Mouse (Mus musculus) embryo, embryonic 9.5 days (tissue): ENCODE data around the gene Lysmd2.
"Not testable (repeated sequence)": the region's sequence is repeated elsewhere in the genome, so short reads cannot be mapped to it uniquely, and the experiment has no call there.

Source experiments
- DNase-seq: peaks from one replicate; pipeline ENCODE4 v3.0.0-alpha.2; 2017; ENCODE audit errors: extremely low spot score

Lysmd2 gene

DNA sequence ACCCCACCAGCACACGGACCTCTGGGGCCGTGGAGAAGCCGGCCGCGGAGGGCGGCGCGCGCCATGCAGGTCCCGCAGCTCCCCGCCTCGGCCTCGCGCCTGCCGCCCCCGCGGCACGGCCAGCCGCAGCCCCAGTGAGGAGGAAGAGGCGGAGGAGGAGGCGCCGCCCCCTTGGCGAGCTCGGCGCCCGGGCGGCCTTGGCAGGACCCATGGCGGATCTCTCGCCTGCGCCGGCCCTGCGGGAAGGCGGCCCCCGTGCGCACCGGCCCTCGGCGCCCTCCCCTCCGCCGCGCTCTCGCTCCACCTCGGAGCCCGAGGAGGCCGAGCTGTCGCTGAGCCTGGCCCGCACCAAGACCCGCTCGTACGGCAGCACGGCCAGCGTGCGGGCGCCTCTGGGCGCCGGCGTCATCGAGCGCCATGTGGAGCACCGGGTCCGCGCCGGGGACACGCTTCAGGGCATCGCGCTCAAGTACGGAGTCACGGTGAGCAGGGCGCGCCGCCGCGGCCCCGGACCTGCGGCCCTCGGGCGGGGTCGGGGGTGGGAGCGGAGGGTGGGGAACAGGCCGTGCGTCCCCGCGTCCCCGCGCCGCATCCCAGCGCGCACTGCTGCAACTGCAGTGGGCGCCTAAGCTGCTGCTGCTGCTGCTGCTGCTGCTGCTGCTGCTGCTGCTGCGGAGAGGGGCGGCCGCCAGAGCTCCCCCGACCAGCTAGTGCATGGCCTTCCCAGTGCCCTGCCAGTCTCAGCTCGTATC, at the start of gene Lysmd2:
Lysmd2 (plus strand) TSS at position 186 of the 752 bp plus-strand sequence.
- peak; percentile 77 for DNase-seq

DNA sequence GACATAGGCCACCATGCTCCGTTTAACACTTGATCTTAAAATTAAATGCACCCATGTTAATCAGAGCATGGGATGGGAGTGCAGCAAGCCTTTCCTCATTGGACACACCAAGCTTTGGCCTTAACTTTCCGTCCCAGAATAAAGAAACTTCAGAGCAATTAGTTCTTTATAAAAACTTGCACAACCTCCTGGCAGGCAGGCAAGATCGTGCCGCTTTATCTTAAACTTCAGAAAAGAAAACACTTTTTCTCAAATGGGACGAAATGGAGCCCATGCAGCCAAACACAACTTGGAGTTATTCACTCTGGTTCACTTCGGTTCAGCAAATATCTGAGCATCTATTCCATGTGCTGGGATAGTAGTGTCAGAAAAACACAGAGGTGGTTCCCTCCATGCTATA, 46.2 kb upstream of the Lysmd2 start:
- DNase-seq = no peak

DNA sequence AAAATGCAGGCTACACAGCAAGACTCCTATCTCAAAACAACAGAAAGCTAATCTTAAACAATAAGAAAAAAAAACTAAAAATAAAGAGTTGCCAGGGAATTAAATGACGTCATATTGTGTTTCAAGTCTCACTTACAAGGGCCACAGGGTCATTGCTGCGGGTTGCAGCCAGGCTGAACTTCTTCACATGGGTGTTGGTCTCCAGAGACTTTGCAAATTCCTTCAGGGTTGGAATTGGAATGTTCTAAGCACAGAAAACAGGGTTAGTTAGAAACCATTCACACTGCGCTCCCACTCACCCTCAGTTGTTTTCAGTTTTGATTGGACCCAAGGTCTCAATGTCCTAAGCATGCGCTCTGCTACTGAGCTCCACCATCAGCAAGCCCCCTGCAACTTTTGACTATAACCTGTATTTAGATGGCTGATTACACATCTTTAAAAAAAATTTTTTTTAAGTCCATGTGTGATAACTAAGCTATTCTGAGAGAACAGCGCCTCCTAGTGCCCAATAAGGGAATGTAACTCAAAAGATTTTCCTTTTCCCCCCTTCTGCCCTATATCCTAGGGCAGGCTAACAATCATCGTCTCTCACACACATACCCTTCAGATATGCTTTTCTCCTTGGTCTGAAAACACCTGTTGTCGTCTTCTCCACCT, 43.7 kb upstream of the Lysmd2 start:
- peak; percentile 32 for DNase-seq

DNA sequence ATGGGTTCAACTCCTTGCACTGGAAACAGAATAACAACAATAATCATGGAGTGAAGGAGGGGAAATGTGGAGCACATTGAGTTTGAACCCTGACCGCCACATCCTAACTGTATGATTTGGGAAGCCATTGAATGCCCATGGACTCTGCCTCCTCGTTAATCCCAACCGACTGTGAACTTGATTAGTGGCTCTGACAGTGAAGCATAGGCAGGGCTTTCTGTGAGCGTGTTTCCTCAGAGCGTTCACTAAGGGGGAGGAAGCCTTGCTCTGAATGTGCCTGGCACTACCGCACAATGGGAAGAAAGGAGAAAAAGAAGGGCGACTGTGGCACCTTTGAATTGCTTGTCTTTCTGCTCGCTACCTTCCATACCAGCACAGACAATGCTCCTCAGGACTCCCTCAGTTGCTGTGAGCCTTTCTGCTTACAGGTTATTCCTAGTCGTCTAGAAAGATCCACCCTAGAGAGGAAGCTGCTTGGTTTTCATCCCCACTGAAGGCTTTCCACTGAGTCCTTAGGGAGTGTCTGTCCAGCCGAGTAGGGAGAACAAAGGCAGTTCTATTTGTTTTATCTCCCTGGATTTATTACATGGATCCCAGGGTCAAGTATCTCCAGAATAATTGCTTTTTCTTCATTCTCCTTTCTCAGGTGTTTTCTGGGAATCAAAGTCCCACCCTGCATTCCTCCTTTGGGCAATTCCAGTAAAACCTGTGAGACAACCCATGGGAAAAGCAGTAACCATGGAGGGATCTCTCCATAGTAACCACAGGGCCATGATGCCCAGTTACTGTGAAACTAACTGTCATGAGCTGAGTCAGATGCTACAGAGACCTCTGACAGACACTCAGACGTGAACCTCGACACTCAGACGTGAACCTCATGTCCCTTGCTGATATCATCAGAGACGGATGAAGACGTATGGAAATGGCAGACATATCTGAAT, 35.4 kb upstream of the Lysmd2 start:
- DNase-seq = no peak

DNA sequence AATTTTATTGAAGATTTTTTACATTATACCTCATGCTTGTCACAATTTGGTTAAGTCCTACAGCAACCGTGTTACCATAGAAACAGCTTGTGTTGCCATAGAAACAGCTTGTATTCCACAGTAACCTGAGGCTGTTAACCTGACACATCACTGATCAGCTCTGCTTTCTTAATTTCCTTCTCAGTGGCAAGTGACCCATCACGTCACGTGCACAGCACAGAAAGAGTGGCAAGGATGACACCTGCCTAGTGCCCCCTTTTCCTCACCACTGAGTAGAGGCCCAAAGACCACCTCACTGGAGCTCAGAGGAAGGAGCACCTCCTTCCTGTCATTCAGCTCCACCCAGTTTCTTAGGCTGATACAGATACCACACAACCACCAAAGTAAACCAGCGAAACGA, 32.1 kb upstream of the Lysmd2 start:
- no peak for DNase-seq

DNA sequence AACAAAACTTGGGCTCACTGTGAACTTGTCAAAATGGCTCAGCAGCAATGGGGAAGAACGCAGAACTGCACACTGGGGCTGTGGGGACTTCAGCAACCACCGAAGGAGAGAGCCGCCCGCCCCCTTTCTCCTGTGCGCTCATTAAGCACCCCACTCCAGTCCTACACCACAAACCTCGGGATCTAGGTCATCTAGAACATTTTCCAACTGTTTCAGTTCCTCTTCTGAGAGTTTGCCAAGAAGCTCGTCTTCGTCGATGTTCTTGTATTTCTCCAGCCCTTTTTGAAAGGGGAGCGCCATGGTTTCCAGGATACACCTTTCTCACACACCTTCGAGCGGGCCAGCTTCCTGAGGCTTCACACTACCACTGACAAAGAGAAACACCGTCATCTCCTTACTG, 28.5 kb upstream of the Lysmd2 start:
- DNase-seq = no peak

DNA sequence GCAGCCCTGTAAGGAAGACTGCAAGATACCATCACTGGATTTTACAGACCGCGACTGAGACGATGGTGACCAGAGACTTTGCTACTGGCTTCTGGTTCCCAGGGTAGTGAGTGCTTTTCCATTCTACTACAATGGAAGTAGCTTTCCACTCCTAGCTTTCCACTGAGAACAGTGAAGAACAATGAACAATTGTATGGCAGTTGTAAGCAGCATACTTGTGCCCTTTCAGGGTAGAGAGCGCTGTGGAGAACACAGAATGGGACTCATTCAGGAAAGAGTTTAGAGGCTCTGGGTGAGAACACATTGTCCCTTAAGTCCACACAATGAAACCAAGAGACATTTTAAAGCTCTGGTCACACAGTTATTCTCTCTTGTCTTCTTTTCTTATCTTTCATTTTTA, 27.9 kb upstream of the Lysmd2 start:
- DNase-seq = no peak

DNA sequence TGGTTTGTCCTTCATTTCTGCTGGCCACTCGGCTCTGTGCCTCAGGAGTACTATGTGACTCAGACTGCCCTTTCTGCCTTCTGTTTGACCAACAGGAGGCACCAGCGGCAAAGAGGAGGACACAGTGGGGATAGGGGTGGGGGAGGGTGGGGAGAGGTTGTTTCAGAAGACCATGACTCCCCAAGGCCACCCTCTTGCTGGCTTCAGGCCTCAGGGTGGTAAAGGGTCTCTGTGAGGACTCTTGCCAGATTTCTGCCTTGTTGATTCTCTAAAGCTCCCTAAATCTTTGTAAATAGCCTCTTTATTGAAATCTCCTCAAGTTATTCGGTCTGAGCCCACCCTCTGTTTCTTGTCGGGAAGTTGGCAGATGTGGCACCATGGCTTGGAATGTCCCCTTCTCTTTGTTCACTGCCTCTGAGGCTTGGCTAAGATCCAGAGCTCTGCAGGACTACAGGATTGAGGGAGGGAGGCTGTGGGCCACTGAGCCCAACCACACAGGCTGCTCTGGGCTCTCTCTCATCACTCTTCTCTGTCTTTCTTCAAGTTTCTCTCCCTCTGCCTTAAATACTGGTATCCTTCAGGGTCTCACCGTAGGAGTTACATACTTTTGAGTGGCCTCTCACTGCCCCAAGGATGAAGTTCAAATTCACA, 26.2 kb upstream of the Lysmd2 start:
- no peak for DNase-seq

DNA sequence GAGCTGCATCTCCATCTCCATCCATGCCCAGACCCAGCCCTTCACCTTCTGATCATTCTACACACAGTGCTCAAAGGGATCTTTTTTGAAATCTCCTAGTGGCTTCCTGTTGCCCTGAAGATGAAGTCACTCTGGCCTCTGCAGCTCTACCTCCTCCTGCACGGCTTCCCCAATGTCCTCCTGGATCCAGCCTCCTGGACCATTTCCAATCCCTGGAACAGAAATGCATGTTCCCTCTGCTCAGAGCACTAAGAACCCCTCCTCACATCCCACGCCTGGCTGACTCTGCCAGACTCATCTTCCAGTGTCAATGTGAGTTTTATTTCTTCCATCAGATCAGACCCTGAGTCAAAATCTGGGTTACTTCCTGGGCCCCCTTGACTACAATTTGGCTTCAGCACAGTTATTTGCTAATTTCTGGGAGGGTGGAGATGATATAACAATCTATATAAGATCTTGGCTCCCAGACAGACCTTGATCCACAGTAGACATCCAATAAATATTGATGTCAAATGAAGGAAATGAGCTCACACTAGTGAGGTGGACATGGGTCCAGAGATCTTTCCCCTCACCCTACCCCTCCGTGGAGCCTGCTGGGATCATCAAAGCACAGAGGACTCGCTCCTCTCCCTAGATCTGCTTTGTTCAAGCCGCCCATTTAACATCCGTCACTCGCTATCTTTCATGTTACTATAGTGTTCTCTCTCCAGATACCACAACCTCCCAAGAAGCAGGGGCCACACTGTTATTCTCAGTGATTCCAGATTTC, 25.2 kb upstream of the Lysmd2 start:
- no peak for DNase-seq

DNA sequence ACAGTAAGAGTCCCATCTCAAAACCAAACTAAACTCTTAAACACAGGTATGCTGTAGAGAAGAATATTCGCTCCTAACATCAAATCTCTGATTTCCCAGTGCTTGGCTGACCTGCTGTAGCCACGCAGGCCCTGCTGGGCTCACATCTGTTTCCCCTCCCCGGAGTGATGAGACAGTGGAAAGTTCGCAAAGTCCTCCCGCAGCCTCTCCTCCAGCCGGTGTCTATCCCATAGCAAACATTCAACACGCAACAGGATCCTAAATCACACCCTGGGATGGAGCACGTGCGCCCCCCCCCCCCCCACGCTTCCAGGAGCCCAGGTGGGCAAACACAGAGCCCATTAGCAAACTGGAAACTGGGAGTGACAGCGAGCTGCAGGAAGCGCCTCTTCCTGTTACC, 24.0 kb upstream of the Lysmd2 start:
- DNase-seq = no peak

DNA sequence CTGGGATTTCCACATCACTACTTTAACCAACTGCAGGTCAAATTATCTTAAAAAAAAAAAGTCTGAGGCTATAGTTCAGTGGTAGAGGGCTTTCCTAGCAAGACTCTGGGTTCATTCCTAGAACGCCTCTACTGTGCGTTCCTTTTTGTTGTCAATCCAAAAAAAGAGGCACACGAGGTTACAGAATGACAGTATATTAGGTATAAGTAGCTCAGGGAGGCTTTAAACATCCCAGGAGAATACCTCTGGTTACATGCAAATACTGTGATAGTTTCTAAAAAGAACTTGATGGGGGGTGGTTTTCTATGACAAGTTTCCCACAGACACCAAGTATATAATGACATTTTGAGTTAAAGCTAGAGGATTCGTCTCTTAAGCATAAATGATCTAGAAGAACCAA, 18.0 kb upstream of the Lysmd2 start:
- no peak for DNase-seq

DNA sequence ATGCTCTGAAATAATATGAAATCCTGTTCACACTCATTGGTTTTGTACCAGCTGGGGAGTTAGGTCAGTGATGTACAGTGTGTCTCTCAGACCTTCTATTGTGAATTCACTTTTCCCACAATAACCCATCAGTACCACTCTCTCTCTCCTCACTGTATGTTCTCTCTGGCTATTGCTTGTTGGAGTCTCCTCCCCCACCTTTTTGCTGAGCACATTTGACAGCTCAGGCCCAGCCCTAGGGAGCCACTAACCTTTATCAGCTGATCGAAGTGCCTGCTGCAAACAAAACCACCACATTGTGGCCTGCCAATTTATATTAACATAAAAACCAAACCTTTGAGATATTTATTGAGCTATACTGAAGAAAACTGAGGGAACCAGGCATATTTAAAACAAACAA, 16.0 kb upstream of the Lysmd2 start:
- no peak for DNase-seq

DNA sequence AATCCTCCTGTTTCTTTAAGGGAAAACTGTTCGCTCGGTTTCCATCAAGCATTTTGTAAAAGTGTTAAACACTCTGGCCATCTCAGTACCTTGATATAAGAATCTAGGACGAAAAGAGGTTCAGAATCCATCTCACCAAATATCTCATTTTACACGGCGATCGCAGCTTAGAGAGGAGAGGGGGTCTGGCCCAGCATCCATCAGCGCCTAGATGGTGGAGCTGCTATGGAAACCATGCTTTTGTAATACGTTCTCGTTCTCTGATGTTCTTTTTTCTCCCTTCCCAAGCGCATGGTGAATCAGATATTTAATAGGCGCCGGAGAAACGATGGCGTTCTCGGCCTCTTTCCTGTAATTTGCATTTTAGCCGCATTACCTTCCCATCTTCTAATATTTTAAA, 15.6 kb upstream of the Lysmd2 start:
- no peak for DNase-seq

DNA sequence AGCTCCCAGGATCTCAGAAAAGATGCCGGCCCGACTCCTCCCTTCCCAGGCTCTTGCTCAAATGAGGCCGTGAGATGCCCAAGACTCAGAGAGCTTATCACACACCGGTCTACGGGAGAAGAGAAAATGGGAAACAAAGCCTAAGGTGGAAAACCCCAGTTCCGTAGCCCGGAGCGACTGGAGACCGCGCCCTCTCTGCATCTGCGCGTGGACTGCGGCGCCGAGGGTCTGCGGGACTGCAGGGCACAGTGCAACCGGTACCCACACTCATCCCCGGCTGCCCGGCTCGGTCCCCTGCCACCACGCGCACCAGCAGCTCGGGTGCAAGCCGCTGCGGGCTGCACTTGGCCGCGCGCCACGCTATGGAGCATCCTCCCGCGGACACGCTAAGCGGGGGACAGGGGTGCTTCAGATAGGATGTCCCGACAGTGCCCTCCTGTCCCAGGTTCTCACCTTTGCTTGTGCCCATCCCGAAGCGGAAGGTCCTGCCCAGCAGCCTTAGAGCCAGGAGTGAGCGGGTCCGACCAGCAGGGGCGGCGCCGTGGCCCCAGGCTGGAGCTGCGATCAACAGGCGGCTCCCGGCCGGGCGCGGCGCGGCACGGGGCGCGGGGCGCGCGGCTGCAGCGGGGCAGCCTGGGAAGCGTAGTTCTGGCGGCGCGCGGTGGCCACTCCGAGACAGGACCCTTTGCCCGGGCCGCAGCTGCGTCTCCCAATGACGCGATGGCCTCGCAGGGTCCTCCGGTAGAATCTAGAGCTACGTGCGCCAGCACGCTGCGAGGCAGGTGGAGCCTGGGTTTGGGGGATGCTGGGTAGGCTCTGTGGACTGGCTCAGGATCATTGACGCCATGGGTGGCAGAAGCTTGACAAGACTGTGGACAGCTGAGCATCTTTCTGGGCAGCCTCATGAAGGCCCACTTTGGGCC, 14.7 kb upstream of the Lysmd2 start, which contains the start of gene Tmod2:
Tmod2 (minus strand) TSS at position 755 of the 923 bp plus-strand sequence.
- DNase-seq = peak; percentile 82

DNA sequence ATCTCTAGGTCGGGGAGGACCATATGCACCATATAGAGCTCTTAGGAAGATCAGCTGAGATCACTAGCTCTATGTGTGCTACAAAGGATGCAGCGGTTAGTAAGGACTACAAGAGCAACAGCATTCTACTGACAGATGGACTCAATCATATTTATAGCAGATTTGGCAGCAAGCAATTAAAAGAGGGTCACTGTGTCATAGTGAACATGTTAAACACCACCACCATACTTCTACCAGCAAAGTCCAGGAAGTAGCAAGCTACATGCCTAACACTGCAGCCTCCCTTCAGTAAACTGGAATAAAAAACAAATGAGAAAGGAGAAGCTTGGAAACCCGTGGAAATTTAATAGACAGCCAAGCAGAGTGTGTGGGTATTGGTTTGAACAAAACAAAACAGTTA, 9.0 kb upstream of the Lysmd2 start:
- no peak for DNase-seq

DNA sequence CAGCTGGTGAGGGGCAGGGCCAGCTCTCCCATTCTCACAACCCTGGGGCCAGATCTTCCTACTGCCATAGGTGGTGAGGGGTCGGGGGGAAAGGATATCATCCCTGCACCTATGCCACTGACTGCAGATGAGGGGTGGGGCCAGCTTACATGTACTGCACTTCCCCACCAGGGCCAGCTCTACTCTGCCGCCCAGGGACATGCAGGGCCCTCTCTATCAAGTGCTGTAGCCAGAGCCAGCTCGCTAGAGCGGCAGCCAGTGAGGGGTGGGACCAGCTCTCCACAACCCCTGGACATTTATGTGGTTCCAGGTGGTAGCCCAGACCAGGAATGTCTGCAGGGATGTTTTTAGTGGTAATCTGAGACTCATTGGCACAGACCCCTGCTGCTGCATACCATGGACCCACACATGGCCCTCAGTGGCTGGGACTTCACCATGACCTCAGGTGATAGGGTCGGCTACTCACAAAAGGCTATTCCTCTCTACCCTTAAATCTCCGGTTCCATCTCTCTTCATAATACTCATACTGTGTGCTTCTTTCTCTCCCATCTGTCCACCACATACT, 6.6 kb upstream of the Lysmd2 start:
- DNase-seq = no peak

DNA sequence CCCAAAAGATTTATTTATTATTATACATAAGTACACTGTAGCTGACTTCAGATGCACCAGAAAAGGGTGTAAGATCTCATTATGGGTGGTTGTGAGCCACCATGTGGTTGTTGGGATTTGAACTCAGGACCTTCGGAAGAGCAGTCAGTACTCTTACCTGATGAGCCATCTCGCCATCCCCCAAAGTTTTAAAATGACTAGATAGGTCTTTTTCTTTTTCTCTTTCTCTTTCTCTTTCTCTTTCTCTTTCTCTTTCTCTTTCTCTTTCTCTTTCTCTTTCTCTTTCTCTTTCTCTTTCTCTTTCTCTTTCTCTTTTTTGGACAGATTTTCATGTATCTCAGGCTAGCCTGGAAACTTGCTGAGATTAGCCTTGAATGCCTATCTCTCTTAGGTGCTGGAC, 5.8 kb upstream of the Lysmd2 start:
- not testable (repeated sequence) for DNase-seq

DNA sequence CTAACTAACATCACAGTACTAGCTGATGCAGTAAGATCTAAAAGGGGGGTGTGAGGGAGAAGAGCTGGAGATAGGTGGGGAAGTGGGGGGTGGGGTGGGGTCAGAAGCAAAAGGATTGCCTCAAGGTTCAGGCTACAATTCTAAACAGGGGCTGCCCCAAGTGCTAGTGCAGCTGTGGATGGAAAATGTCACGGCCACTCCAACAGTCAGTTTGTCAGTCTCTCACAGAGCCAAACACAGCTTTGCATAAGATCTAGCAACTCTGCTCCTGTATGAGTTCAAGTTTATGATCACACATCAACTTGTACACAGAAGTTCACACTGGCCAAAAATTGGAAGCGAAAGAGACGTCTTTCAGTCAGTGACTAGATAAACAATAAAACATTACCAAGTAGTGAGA, 4.1 kb upstream of the Lysmd2 start:
- DNase-seq = no peak

DNA sequence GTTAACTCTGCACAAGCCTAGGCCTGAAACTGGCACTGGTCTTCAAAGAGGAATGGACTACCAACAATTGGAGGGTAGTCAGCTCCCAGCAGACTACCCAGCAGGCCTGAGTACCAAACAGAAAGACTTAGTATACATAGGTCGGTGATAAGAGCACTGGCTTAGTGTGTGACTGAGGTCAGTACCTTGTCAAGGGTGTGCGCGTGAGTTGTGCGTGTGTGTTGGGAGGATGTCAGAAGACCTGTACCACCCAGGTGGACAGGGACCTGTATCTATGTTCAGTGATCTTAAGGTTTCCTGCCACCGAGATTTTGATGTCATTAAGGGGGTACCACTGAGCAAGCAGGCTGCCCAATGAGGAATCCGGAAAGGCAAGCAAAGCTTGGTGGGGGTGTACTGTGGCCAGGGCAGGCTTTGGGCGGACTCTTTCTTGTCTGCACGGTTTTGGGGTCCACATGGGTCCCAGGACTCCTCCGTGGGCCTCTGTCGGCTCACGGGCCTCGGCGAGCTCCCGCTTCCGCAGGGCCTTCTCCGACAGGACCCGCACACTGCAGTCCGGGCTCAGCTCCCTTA, 472 bp upstream of the Lysmd2 start:
- no peak for DNase-seq

DNA sequence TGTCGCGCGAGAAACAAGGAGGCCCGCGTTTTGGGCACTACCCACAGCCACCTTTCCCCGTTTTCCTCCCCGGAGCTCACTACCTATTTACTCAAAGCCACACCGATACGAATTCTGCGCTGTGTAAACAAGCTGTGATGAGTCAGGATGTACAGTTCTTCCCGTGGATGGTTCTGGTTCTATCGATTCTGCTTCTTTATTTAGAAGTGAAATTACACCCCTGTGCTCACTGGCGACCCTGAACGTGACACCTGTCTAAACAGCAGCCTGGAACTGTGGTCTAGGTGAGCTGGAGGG, 715 bp downstream of the Lysmd2 start:
- no peak for DNase-seq
